Mouse (Mus musculus) limb, embryonic 14.5 days (tissue): Measurements from ENCODE around the gene Leprot. TPM values are rescaled to one million over a fixed set of nuclear protein-coding genes. Genes with fewer than 3 reads are reported as not detected.

ENCODE experiments used
- ATAC-seq: fragments of 200-750 bp; cut with Nextera tagmentation; 2 replicates; pipeline ENCODE4 v1.8.0; 2017; ENCODE audit warnings: low read depth, moderate number of reproducible peaks, moderate TSS enrichment; ENCODE audit not compliant: low FRiP score
- DNase-seq: peaks from one replicate; pipeline ENCODE4 v3.0.0-alpha.2; 2015; ENCODE audit warnings: low spot score
- H3K27ac ChIP-seq: fragments of 300-500 bp; sonication (generic); replicated peaks from 2 replicates; pipeline ENCODE4 v1.5.1; 2014; ENCODE audit warnings: low read depth, mild to moderate bottlenecking, low read length, moderate library complexity, mixed read lengths
- H3K27me3 ChIP-seq: fragments of 300-500 bp; sonication (generic); 2 replicates; pipeline ENCODE4 v1.6.1; 2014; ENCODE audit warnings: low read length, mixed read lengths; ENCODE audit not compliant: control insufficient read depth, insufficient read depth
- H3K36me3 ChIP-seq: fragments of 300-500 bp; sonication (generic); 2 replicates; pipeline ENCODE4 v1.6.1; 2014; ENCODE audit warnings: mild to moderate bottlenecking, low read length, moderate library complexity, mixed read lengths; ENCODE audit not compliant: control insufficient read depth, insufficient read depth
- H3K4me1 ChIP-seq: fragments of 300-500 bp; sonication (generic); 2 replicates; pipeline ENCODE4 v1.6.1; 2014; ENCODE audit warnings: antibody characterized with exemption, low read length, mixed read lengths; ENCODE audit not compliant: control insufficient read depth, insufficient read depth
- H3K4me2 ChIP-seq: fragments of 300-500 bp; sonication (generic); replicated peaks from 2 replicates; pipeline ENCODE4 v1.6.1; 2014; ENCODE audit warnings: low read depth, mild to moderate bottlenecking, low read length, moderate library complexity; ENCODE audit not compliant: severe bottlenecking
- H3K4me3 ChIP-seq: fragments of 300-500 bp; sonication (generic); replicated peaks from 2 replicates; pipeline ENCODE4 v1.5.1; 2014; ENCODE audit warnings: low read length
- H3K9ac ChIP-seq: fragments of 300-500 bp; sonication (generic); 2 replicates; pipeline ENCODE4 v1.6.1; 2014; ENCODE audit warnings: mild to moderate bottlenecking, low read depth, low read length, moderate library complexity; ENCODE audit not compliant: severe bottlenecking
- H3K9me3 ChIP-seq: fragments of 300-500 bp; sonication (generic); 2 replicates; pipeline ENCODE4 v1.6.1; 2016; ENCODE audit warnings: low read length; ENCODE audit not compliant: control insufficient read depth
- POLR2A ChIP-seq: fragments of 200-500 bp; IDR thresholded peaks from 2 replicates; pipeline ENCODE4 v1.8.0; 2012; ENCODE audit warnings: inconsistent platforms, mild to moderate bottlenecking, moderate library complexity, borderline replicate concordance; ENCODE audit not compliant: insufficient read depth, insufficient read length; ENCODE audit errors: extremely low read depth
- WGBS: fragments of 180-500 bp; shearing (Covaris S2); extraction: QIAGEN DNeasy Blood & Tissue Kit; methylation state at CpG from one replicate; pipeline ENCODE4 v1.1.7; 2014; 5-methylcytosine and 5-hydroxymethylcytosine counted together
- polyA plus RNA-seq, 2 experiments: library from polyadenylated mRNA; depleted of rRNA in 1 of 2; stranded (reverse) in 1 of 2; unstranded in 1 of 2; fragments of >200 nt; fragmentation: Nextera tagmentation in 1 of 2; extraction: Ambion mirVana in 1 of 2; gene quantifications; 2 replicates each; pipeline versions ENCODE4 v1.2.1 to v1.2.3; 2012 to 2014

Gene Leprot
- polyA plus RNA-seq, 2 experiments, result 98.6 to 102 TPM

GRCm38 (mm10) chr4:101620206-101620605 lies 27.3 kb upstream of the Leprot start:
- Histone ChIP-seq H3K9me3 (no peaks in the 10 kb centered on the region), H3K4me2 (no peak overlapping the region), H3K27me3 (no peaks in the 10 kb centered on the region), H3K27ac (no peak overlapping the region), H3K36me3 (no peaks in the 10 kb centered on the region), H3K4me1 (no peaks in the 10 kb centered on the region), H3K4me3 (no peak overlapping the region), H3K9ac (no peak overlapping the region)
- DNase-seq, result no peak
- ATAC-seq, result no peak
- TF ChIP-seq POLR2A, result no peak
- WGBS, result 47% methylated on average over 2 of the region's 2 CpGs

- no peaks in the 10 kb centered on the region for H3K4me1 ChIP-seq
- no peak for ATAC-seq
- no peak overlapping the region for H3K9ac ChIP-seq
- no peak for DNase-seq
- no peak overlapping the region for H3K27ac ChIP-seq
- H3K9me3 ChIP-seq, result no peaks in the 10 kb centered on the region
- 91% methylated on average over 5 of the region's 5 CpGs for WGBS
- no peak overlapping the region for H3K4me2 ChIP-seq
- no peak overlapping the region for H3K4me3 ChIP-seq
- H3K36me3 ChIP-seq, result no peaks in the 10 kb centered on the region
- no peaks in the 10 kb centered on the region for H3K27me3 ChIP-seq
- TF ChIP-seq POLR2A, result no peak
Observed at GRCm38 (mm10) chr4:101621241-101621640, 26.3 kb upstream of the Leprot start.

GRCm38 (mm10) chr4:101625278-101625677 lies 22.2 kb upstream of the Leprot start:
- Histone ChIP-seq H3K9me3 (no peaks in the 10 kb centered on the region), H3K36me3 (no peaks in the 10 kb centered on the region), H3K4me2 (no peak overlapping the region), H3K27ac (no peak overlapping the region), H3K4me3 (no peak overlapping the region), H3K9ac (no peak overlapping the region), H3K27me3 (no peaks in the 10 kb centered on the region), H3K4me1 (no peaks in the 10 kb centered on the region)
- ATAC-seq, result no peak
- WGBS, result 89% methylated on average over 5 of the region's 5 CpGs
- no peak for DNase-seq
- no peak for TF ChIP-seq POLR2A

- H3K9me3 ChIP-seq, result no peaks in the 10 kb centered on the region
- H3K4me3 ChIP-seq, result no peak overlapping the region
- H3K27me3 ChIP-seq, result no peaks in the 10 kb centered on the region
- 75% methylated on average over 2 of the region's 2 CpGs for WGBS
- ATAC-seq (no peak), DNase-seq (no peak)
- H3K4me1 ChIP-seq, result no peaks in the 10 kb centered on the region
- H3K27ac ChIP-seq, result no peak overlapping the region
- H3K4me2 ChIP-seq, result no peak overlapping the region
- no peak for TF ChIP-seq POLR2A
- H3K9ac ChIP-seq, result no peak overlapping the region
- no peaks in the 10 kb centered on the region for H3K36me3 ChIP-seq
Observed at GRCm38 (mm10) chr4:101635596-101635995, 11.9 kb upstream of the Leprot start.

- DNase-seq (no peak), ATAC-seq (no peak)
- H3K36me3 ChIP-seq, result no peaks in the 10 kb centered on the region
- H3K4me3 ChIP-seq, result no peak overlapping the region
- TF ChIP-seq POLR2A, result no peak
- H3K27ac ChIP-seq, result no peak overlapping the region
- no peak overlapping the region for H3K9ac ChIP-seq
- no peak overlapping the region for H3K4me2 ChIP-seq
- no peaks in the 10 kb centered on the region for H3K9me3 ChIP-seq
- H3K27me3 ChIP-seq, result no peaks in the 10 kb centered on the region
- 83% methylated on average over 1 of the region's 1 CpGs for WGBS
- no peaks in the 10 kb centered on the region for H3K4me1 ChIP-seq
Observed at GRCm38 (mm10) chr4:101637472-101637871, 10.0 kb upstream of the Leprot start.

- no peaks in the 10 kb centered on the region for H3K9me3 ChIP-seq
- no peaks in the 10 kb centered on the region for H3K27me3 ChIP-seq
- ATAC-seq (no peak), DNase-seq (no peak)
- TF ChIP-seq POLR2A, result no peak
- H3K4me1 ChIP-seq, result no peaks in the 10 kb centered on the region
- no peak overlapping the region for H3K27ac ChIP-seq
- H3K4me3 ChIP-seq, result no peak overlapping the region
- no peaks in the 10 kb centered on the region for H3K36me3 ChIP-seq
- 76% methylated on average over 5 of the region's 5 CpGs for WGBS
- no peak overlapping the region for H3K9ac ChIP-seq
- H3K4me2 ChIP-seq, result no peak overlapping the region
Observed at GRCm38 (mm10) chr4:101640631-101641030, 6.9 kb upstream of the Leprot start.
